In genomic region chr9:43000070-43000469, GRCm38 (mm10) we compare ENCODE assay signal across 8 mouse cellular contexts. TPM values are rescaled to one million over a fixed set of nuclear protein-coding genes. Genes with fewer than 3 reads are reported as not detected.
DNase-seq lines count a peak whose midpoint lies in the region; ATAC-seq and TF ChIP-seq lines count a peak whose summit lies in the region.

No protein-coding gene starts in this region.

- ATAC-seq in intestine, postnatal 0 days = 0 out of 2 replicates have a peak, but pooled peaks have one; percentile 45
- ATAC-seq in intestine, embryonic 15.5 days = no peak
- 0 out of 2 replicates have a peak, but pooled peaks have one; percentile 32 for ATAC-seq in lung, embryonic 16.5 days (ENCODE audit: low read depth)

- no peak overlapping the region for H3K9ac ChIP-seq in intestine, postnatal 0 days (ENCODE audit: low read depth, low read length)
- H3K9ac ChIP-seq in intestine, embryonic 15.5 days = no peak overlapping the region
- H3K9ac ChIP-seq in lung, embryonic 16.5 days (ENCODE audit: low read length) = no peak overlapping the region

- no peaks in the 10 kb centered on the region for H3K9me3 ChIP-seq in intestine, postnatal 0 days (ENCODE audit: control insufficient read depth)
- no peaks in the 10 kb centered on the region for H3K9me3 ChIP-seq in intestine, embryonic 15.5 days
- no peaks in the 10 kb centered on the region for H3K9me3 ChIP-seq in lung, embryonic 16.5 days (ENCODE audit: control insufficient read depth, low read length)

- no peak overlapping the region for H3K4me3 ChIP-seq in intestine, postnatal 0 days (ENCODE audit: low read depth, low read length)
- H3K4me3 ChIP-seq in intestine, embryonic 15.5 days (replicated peaks) = no peak overlapping the region
- no peak overlapping the region for H3K4me3 ChIP-seq in lung, embryonic 16.5 days (ENCODE audit: low read length)

- peaks cover 19% of the 10 kb centered on the region; the same call in 1 of the 2 replicates for H3K27me3 ChIP-seq in intestine, postnatal 0 days (replicated peaks; ENCODE audit: control insufficient read depth, insufficient read depth, low read length)
- no peaks in the 10 kb centered on the region for H3K27me3 ChIP-seq in intestine, embryonic 15.5 days (replicated peaks)
- H3K27me3 ChIP-seq in lung, embryonic 16.5 days (ENCODE audit: control insufficient read depth, insufficient read depth, low read depth, low read length) = no peaks in the 10 kb centered on the region

- 97% methylated on average over 1 of the region's 1 CpGs for WGBS in intestine, postnatal 0 days
- WGBS in intestine, embryonic 15.5 days = 88% methylated on average over 1 of the region's 1 CpGs
- 87% methylated on average over 1 of the region's 1 CpGs for WGBS in lung, embryonic 16.5 days

- TF ChIP-seq CTCF in intestine, postnatal 0 days (IDR thresholded peaks at IDR 0.05; ENCODE audit: low read depth) = peak; percentile 74

- DNase-seq in urinary bladder, postnatal 25 days (ENCODE audit: low spot score) = peak; percentile 27
- no peak for DNase-seq in urinary bladder, adult 18-20 months (ENCODE audit: low spot score in 2 of 2)
- DNase-seq in cerebellum, postnatal 10 days = peak; percentile 68 to 88
- DNase-seq in thymus, postnatal 36 days = no peak
- DNase-seq in ovary, adult 18-20 months (ENCODE audit: low spot score) = no peak

- peaks cover 62% of the 10 kb centered on the region for H3K36me3 ChIP-seq in intestine, postnatal 0 days (ENCODE audit: control insufficient read depth, insufficient read depth)
- peaks cover 32% of the 10 kb centered on the region for H3K36me3 ChIP-seq in intestine, embryonic 15.5 days
- H3K36me3 ChIP-seq in lung, embryonic 16.5 days (ENCODE audit: control insufficient read depth, insufficient read depth, low read length) = peaks cover 38% of the 10 kb centered on the region

- no peak overlapping the region for H3K27ac ChIP-seq in intestine, postnatal 0 days (ENCODE audit: low read depth, low read length)
- no peak overlapping the region for H3K27ac ChIP-seq in intestine, embryonic 15.5 days
- no peak overlapping the region for H3K27ac ChIP-seq in lung, embryonic 16.5 days (ENCODE audit: low read length)

- no peak overlapping the region for H3K4me2 ChIP-seq in intestine, postnatal 0 days (replicated peaks; ENCODE audit: low read depth)
- H3K4me2 ChIP-seq in intestine, embryonic 15.5 days (replicated peaks) = no peak overlapping the region
- H3K4me2 ChIP-seq in lung, embryonic 16.5 days (ENCODE audit: low read depth, low read length) = no peak overlapping the region

- no peaks in the 10 kb centered on the region for H3K4me1 ChIP-seq in intestine, postnatal 0 days (replicated peaks; ENCODE audit: control insufficient read depth, insufficient read depth, low read length)
- no peaks in the 10 kb centered on the region for H3K4me1 ChIP-seq in intestine, embryonic 15.5 days (replicated peaks)
- peaks cover 12% of the 10 kb centered on the region for H3K4me1 ChIP-seq in lung, embryonic 16.5 days (replicated peaks; ENCODE audit: control insufficient read depth, insufficient read depth, low read length)

RNA-seq across cellular contexts. Expression of gene Grik4, which starts 55.8 kb away (rescaled TPM):
- polyA plus RNA-seq in intestine, postnatal 0 days (2015; fragmentation: Nextera tagmentation; extraction: Ambion mirVana) = 0.63 and 0.68 TPM in 2 replicates
- 1.7 and 1.8 TPM in 2 replicates for polyA plus RNA-seq in intestine, embryonic 15.5 days (2015; fragmentation: Nextera tagmentation; extraction: Ambion mirVana)
- polyA plus RNA-seq in lung, embryonic 16.5 days (2015; fragmentation: Nextera tagmentation; extraction: Ambion mirVana) = 1.5 and 2.3 TPM in 2 replicates

Comparison
In these comparisons a context has a peak if more than half of its experiments do, and no peak if none do; other contexts are left out.
1. DNase-seq: peak in urinary bladder, postnatal 25 days (single experiment) and cerebellum, postnatal 10 days (2 of 2); none in urinary bladder, adult 18-20 months (0 of 2), thymus, postnatal 36 days (0 of 2) and ovary, adult 18-20 months (single experiment).